Mouse (Mus musculus) cerebellum, adult 2 months (tissue): ENCODE measurements around the gene Gm5294.

Source experiments
- CTCF ChIP-seq: fragments of 200-500 bp; IDR thresholded peaks from 2 replicates; pipeline ENCODE4 v1.5.1; 2011; ENCODE audit warnings: low read depth, mild to moderate bottlenecking, control low read depth, low read length, moderate library complexity, borderline replicate concordance; ENCODE audit not compliant: insufficient read depth
- POLR2A ChIP-seq: fragments of 200-500 bp; IDR thresholded peaks from 2 replicates; pipeline ENCODE4 v1.6.1; 2011; ENCODE audit warnings: low read length, control low read depth, borderline replicate concordance; ENCODE audit not compliant: insufficient read depth

DNA sequence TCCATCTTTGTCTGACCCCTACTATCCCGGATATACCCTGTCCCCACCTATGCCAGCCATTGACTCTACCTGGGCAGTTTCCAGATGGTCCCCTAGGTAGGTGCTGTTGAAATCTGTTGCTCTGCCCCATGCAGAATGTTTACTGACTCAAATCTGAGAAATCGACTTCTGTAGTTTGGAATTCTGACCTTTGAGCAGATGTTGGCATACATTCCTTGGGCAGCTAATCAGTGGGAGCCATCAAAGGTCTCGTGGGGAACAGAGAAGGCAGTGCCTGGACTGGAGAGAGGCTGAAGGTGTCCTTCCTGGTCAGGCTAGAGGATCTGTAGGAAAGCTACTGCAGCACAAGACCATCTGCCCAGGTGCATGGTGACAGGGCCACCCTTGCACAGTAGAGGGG, 5.2 kb downstream of the Gm5294 start:
- TF ChIP-seq POLR2A: no peak
- TF ChIP-seq CTCF: no peak
